Mouse (Mus musculus) ovary, adult 18-20 months (tissue): Measurements from ENCODE around the gene Art4.

Experiments used
- DNase-seq: peaks from one replicate; pipeline ENCODE4 v3.0.0; 2022; ENCODE audit warnings: low spot score, mixed read lengths

Art4 gene

GRCm38 (mm10) chr6:136866150-136866549 lies 8.6 kb upstream of the Art4 start:
- no peak for DNase-seq

GRCm38 (mm10) chr6:136865360-136865759 lies 7.8 kb upstream of the Art4 start:
- DNase-seq, result no peak

DNA sequence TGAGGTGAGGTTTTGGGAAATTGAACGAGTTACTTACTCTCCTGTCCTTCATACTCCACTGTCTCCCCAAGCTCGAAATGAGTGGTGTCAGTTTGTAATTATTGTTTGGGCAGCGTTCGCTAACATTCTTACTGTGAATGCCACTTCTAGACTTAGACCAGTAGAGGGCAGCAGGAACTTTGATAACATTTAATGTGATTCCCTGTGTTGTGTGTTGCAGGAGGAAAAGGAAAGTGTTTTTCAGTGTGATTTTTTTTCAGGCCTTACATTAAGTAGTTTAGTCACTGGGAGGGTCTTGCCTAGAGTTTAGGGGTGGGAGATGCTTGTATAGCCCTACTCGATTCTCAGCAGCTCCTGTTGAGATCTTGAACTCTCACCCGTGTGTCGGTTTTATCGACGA lies 3.5 kb upstream of the Art4 start:
- no peak for DNase-seq

DNA sequence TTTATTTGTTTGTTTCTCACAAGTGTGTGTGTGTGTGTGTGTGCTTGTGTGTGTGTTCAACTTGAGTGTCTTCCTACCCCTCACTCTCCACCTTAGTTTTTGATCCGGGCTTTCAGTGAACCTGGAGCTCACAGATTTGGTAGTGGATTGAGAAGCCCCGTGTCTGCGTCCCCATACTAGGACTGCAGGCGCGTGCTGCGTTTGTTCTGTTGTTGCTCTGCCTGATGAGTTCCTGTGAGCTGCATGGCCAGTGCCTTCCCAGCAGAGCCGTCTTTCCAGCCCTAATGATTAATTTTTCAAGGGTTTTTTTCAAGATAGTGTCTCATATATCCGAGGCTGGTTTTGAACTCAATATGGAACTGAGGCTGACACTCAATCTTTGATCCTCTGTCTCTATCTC lies 887 bp upstream of the Art4 start:
- DNase-seq, result no peak

- peak; percentile 62 for DNase-seq
Observed at GRCm38 (mm10) chr6:136857873-136858260, 334 bp upstream of the Art4 start.

GRCm38 (mm10) chr6:136856071-136856636 lies 1.4 kb downstream of the Art4 start:
- DNase-seq, result no peak

DNA sequence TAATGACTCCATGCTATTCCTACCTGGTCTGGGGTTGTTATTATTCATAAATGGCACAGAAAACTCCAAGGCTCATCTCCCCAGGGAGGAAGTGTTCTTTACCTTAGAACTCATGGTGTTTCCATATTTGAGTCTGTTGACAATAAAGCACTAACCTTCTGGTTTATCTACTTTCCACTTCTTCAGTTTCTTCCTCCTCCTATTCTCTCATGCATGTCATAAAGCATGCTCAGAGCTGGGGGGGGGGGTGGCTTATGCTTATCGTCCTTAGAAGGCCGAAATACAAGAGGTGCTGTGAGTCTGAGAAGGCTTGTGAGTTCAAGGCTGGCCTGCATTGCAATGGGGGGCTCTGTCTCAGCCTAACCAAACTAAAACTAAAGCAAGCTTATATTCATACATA lies 2.4 kb downstream of the Art4 start:
- DNase-seq, result no peak

DNA sequence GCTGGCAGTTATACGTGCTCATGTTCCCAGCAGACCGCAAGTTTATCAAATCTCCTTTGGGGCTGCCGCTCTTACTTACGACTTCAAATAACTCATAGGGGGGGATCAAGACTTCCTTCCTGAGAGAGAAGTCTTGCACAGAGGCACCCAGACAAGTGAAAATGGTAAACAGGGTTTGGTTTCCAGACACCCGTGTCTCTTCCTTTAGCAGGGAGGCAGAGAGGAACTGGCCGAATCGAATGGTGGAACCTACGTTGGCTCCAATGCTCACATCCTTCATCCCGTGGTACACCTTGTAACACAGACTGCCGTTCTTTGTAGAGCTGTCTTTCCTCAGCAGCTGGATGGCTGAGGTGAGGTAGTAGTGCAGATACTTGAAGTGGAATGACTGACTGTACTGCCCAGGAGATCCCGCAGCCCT lies 3.2 kb downstream of the Art4 start:
- no peak for DNase-seq

DNA sequence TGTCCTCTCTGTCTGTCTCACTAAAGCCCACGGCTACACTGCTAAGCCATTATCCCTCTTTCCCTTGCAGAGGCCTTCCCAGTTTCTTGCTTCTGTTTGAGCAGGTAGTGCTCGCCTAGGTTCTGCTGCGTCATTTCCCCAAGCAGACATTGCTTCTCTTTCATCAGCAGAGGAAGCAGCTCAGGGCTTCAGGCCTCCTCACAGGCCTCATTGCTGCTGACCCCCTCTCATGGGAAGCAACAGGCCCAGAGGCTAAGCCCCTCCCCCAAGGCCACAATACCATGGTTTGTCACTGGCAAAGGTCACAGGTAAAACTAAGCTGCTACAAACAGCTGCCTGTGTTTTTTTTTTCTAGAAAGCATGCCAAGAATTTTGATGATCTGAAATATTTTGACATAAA lies 4.8 kb downstream of the Art4 start:
- DNase-seq, result no peak

DNA sequence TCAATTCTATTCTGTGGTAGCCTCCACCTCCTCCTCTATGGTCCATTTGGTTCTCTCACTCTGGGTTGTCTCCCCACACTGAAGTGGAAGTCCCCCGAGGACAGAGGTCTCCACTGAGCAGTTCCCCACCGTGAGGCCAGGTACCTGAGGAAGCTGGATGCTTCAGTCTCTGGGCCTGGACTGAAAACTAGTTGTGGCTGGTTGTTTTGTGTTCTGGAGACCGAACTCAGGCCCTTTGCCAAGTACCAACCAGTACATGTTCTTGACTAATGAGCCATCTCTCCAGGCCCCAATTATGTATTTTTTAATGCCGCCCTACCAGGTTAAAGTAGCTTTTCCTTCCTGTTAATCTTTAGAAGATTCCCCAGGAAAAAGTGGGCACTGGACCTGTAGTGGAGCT lies 5.2 kb downstream of the Art4 start:
- DNase-seq, result no peak

- no peak for DNase-seq
Observed at GRCm38 (mm10) chr6:136850267-136850666, 7.3 kb downstream of the Art4 start.

DNA sequence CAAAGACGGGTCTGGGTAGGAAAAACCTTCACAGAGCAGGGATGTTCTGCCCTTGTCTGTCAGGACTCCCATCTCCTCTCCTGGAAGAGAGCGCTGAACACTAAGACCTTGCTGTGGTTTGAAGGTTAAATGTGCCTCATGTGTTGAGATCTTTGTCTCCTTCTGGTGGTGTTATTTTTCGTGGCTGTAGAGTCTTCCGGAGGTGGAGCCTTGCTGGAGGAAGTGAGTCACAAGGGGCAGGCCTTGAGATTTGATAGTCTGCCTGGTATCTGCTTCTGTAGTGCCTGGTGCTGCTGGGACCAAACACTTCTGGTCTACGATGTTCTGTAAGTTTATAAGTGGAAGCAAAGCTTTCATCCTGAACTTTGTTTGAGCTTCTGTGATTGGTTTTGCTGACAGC lies 8.6 kb downstream of the Art4 start:
- no peak for DNase-seq

DNA sequence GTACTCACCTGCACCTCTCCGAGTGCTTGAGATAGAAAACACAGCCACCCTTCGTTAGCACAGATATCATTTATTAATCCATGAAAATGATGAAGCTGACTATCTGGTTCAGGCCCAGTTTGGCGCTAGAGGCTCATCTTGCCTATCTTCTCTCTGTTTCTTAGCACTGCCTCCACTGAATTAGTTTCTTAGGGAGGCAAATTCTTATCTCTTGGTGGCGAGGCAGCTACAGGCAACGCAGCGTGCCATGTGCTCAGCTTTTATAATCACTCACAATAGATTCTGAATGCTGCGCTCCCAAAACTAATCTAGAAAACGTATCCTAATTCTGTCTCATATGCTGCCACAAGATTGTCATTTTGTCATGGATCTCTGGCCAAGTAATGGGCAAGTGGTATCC lies 9.1 kb downstream of the Art4 start:
- no peak for DNase-seq

DNA sequence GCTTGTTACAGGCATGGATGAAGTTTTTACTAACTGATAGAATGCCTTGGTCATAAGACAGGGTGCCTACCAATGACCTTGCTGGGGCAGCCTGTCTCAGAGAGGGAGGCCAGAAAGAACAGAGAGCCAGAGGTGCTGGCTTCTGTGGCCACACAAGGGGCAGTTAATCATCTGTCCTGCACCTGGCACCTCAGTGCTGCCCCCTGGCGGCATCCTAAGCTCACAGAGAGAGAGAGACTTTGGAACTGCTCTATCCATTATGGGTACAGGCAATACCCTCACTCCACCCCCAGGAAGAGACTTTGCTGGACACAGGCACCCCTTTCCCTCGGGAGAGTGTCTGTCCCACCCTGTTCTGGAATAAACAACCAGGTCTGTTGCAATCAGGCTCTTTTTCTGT lies 9.7 kb downstream of the Art4 start:
- no peak for DNase-seq

DNA sequence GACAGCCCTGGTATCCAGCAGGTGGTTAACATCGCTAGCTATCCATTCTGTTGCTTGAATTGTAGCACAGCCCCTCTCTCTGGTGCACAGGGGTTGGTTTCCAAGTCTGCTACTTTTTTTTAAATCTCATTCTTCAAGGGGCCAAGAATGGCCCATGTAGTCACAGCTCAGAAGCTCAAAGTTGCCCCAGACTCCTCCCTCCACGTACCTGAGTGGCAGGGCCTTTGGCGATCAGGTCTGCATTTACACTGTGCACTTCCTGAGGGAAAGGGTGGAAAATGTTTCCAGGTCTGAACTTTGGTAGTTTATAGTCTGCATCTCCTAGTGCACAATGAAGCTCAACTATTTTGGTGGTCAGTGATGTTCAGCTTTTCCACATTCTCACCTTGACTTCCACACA lies 10.3 kb downstream of the Art4 start:
- no peak for DNase-seq

DNA sequence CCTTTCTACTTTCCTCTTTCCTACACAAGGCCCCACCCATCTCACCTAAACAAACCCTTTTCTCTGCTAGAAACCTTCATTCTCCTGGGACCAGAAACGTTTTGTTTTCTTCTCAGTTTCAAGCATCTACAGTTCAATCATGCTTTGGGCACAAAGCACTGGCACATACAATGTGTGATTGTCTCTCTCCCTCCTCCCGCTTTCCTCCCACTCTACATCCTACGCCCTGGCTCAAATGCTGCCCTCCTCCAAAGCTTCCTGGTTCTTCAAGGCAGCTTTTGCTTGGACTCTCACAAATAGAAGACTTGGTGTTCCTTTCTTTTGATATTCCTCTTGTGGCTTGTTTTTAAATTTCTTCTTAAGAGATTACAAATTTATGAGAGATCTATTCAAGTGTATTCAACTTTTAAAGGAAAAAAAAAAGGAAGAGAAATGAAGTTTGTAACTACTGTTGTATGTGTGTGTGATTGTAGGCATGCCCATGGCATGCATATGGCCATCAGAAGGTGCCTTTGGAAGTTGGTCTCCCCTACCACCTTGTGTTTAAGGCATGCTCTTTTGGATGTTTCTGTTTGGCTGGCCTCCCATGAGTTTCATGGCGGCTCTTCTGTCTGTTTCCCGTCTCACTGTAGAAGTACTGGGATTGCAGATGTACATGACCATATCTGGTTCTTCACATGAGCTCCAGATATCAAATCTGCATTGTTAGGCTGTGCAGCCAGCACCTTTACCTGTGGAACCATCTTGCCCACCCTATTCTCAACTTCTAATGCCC lies 11.6 kb downstream of the Art4 start:
- no peak for DNase-seq

DNA sequence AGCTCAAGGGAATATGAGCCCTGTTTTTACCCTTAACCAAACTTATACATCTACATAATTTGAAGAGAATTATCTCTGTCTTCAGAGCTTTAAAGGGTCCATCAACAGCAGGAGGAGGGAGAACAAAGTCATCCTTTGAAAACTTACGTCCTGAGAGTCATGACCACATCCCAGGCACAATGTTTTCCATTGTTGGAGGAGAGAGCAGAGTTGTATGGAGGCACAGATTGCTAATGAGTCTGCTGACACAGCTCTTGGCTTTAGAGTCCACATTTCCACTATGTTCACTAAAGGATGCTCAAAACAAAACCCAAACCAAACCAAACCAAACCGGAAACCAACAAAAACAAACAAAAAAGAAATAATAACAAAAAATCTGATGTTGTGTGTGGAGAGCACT lies 12.6 kb downstream of the Art4 start:
- DNase-seq, result no peak

DNA sequence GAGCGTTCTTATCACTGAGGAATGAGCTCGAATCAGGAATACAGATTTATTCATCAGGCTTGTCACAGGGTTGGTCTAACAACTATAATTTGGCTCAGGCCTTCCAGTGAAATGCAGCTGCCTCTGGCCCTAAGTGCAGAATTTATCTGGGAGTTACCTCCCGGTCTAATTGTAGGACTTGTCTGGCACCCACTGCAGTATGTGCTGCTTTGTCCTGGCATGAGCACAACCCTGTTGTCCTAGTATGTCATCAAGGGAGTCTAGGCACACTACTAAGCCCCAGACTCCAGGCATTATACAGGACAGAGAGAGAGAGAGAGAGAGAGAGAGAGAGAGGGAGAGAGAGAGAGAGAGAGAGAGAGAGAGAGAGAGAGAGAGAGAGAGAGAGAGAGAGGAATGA lies 20.2 kb downstream of the Art4 start:
- DNase-seq, result no peak

- no peak for DNase-seq
Observed at GRCm38 (mm10) chr6:136835352-136835751, 22.2 kb downstream of the Art4 start, which contains the start of gene Smco3. Gene Smco3 (minus strand): TSS chr6:136835452.

DNA sequence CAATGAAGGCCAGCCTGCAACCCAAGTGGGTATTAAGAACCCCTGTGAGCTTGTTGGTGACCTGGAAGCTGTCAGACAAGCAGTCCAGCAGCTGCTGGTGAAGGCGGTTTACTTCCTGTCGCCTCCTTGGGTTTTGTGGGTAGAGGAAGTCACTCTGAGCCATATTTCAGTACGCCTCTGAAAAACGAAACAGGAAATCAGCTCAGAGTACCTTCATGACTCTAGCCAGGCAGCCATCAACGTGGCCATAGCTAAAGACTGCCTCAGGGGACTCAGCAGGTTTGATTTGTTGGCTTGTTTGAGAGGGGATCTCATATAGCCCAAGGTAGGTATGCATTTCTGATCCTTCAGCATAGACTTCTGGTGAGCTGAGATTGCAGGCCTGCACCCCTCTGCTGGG lies 25.8 kb downstream of the Art4 start:
- DNase-seq, result no peak

- DNase-seq, result no peak
Observed at GRCm38 (mm10) chr6:136828681-136829080, 28.9 kb downstream of the Art4 start.

DNA sequence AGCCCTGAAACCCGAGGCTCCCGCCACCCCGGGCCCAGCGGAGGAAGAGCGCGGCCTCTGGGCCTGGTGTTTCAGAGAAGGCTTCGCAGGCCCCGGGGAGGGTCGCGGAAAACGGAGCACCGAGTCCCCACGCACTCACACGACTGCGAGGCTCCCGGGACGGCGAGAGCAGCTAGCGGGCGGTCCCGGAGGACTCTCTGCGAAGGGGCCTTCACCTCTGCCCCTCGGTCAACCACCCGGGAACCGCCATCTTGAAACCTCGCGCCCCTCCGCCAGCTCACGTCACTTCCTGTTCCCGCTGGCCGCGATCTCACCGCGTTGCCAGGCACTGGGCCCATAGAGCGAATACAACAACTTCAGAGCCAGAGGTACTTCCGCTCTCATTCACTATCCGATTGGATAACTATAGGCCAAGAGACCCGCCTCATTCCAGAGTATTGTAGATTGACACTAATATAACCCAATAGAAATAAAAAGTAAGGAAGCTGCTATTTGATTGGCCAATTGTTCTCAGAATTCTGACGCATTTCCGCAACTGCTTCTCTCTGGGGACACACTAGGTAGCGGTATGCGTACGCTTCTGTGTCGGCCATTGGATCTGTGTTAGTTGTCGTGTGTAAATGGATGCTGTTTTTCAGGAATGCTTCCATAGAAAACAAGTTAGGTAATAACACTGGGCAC lies 29.5 kb downstream of the Art4 start, which contains the start of gene Wbp11:
Wbp11 (minus strand) TSS at position 353 of the 681 bp plus-strand sequence.
- peak; percentile 94 for DNase-seq

- DNase-seq, result no peak
Observed at GRCm38 (mm10) chr6:136827516-136827880, 30.0 kb downstream of the Art4 start, which contains the start of gene BC049715. Gene BC049715 (plus strand): TSS chr6:136827626.
